Mouse (Mus musculus) hindbrain, postnatal 0 days (tissue): ENCODE measurements at regions not wholly inside any gene's neighbourhood (a gene's known extent, or its start where the extent isn't known, plus 50 kb on each side); places are given as distances from the start of the nearest gene placed in this dataset.

Source experiments
- ATAC-seq: fragments of 200-750 bp; cut with Nextera tagmentation; 2 replicates; pipeline ENCODE4 v1.8.0; 2017; ENCODE audit warnings: mild to moderate bottlenecking, moderate TSS enrichment, moderate library complexity
- DNase-seq: peaks from one replicate; pipeline ENCODE4 v3.0.0-alpha.2; 2015; ENCODE audit warnings: low spot score
- H3K27ac ChIP-seq: fragments of 300-500 bp; sonication (generic); 2 replicates; pipeline ENCODE4 v1.5.1; 2014; ENCODE audit warnings: mild to moderate bottlenecking
- H3K27me3 ChIP-seq: fragments of 300-500 bp; sonication (generic); 2 replicates; pipeline ENCODE4 v1.6.1; 2014; ENCODE audit warnings: low read length, mixed read lengths; ENCODE audit not compliant: insufficient read depth
- H3K36me3 ChIP-seq: fragments of 300-500 bp; sonication (generic); 2 replicates; pipeline ENCODE4 v1.6.1; 2014; ENCODE audit warnings: low read length, mixed read lengths; ENCODE audit not compliant: insufficient read depth
- H3K4me1 ChIP-seq: fragments of 300-500 bp; sonication (generic); 2 replicates; pipeline ENCODE4 v1.6.1; 2014; ENCODE audit warnings: antibody characterized with exemption, low read length, mixed read lengths; ENCODE audit not compliant: insufficient read depth
- H3K4me2 ChIP-seq: fragments of 300-500 bp; sonication (generic); 2 replicates; pipeline ENCODE4 v1.6.1; 2014; ENCODE audit warnings: low read depth, mild to moderate bottlenecking, low read length, moderate library complexity, mixed read lengths
- H3K4me3 ChIP-seq: fragments of 300-500 bp; sonication (generic); 2 replicates; pipeline ENCODE4 v1.5.1; 2014; ENCODE audit warnings: low read length
- H3K9ac ChIP-seq: fragments of 300-500 bp; sonication (generic); replicated peaks from 2 replicates; pipeline ENCODE4 v1.6.1; 2014; ENCODE audit warnings: mild to moderate bottlenecking, low read length, moderate library complexity, mixed read lengths
- H3K9me3 ChIP-seq: fragments of 300-500 bp; sonication (generic); 2 replicates; pipeline ENCODE4 v1.6.1; 2016; ENCODE audit warnings: low read length, mixed read lengths
- CTCF ChIP-seq: IDR thresholded peaks from 2 replicates; pipeline ENCODE4 v1.5.1; 2016; ENCODE audit warnings: antibody characterized with exemption, control low read depth, low read depth
- WGBS: fragments of 180-500 bp; shearing (Covaris S2); extraction: QIAGEN DNeasy Blood & Tissue Kit; methylation state at CpG from one replicate; pipeline ENCODE4 v1.1.7; 2014; 5-methylcytosine and 5-hydroxymethylcytosine counted together

DNA sequence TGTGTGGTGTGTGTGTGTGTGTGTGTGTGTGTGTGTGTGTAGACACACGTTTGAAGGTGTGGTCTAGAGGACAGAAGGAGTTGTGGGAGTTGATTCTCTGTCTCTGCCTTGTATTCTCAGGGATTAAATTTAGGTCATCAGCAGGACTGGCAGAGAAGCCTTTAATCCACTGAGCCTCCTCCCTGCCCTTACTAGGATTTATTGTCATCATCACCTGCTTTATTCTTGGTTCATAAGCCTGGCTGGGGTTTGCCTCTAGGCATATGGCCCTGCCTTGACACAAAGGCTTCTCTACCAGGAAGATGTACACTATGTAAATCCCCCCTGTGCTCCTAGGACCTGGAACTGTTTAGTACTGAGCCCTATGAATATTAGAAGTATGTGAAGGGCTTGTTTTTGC, 433.6 kb upstream of the Gulo start:
- no peak overlapping the region for H3K27ac ChIP-seq
- ATAC-seq: no peak
- H3K9ac ChIP-seq: no peak overlapping the region
- TF ChIP-seq CTCF: no peak
- no peaks in the 10 kb centered on the region for H3K36me3 ChIP-seq
- 33% methylated on average over 1 of the region's 1 CpGs for WGBS
- no peaks in the 10 kb centered on the region for H3K27me3 ChIP-seq
- H3K9me3 ChIP-seq: no peaks in the 10 kb centered on the region
- no peaks in the 10 kb centered on the region for H3K4me1 ChIP-seq
- H3K4me3 ChIP-seq: no peak overlapping the region
- no peak overlapping the region for H3K4me2 ChIP-seq
- DNase-seq: no peak

DNA sequence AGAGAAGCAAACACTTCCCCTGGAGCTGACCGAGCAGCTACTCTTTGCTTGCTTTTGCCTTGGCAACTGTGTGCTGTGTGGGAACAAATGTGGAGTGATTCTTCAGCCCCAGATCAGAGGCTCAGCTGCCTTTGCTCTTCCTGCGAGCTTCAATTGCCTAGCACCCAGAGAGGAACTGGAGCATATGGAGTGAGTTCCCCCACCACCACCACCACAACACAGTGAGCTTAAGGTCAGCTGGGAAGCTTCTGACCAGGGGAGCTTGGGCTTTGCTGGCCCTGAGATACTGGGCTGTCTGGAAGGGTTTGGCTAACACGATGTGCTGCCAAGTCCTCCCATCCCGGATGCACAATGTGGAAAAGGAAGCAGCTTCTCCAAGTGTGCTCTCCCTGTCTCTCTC, 432.8 kb upstream of the Gulo start:
- WGBS: 31% methylated on average over 4 of the region's 4 CpGs
- peak; percentile 66 for DNase-seq
- H3K27ac ChIP-seq: no peak overlapping the region

DNA sequence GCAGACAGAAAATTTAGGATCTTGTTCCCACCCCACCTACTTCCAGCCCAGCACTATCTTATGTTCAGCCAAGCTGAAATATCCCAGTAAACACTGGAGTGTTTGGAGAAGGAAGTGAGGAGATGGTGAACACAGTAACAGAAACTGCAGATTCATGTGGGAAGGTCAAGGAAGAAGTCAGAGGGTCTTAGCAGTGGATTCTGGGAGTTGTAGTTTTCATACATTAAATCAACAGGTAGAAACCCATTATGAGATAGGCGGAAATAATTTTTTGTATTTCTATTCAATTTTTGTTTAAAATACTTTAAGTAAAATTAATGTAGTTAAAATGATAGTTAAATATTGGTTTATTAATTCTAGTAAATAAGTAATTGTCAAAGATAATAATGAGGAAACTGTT, 429.6 kb upstream of the Gulo start:
- WGBS: 98% methylated on average over 1 of the region's 1 CpGs
- H3K4me2 ChIP-seq: no peak overlapping the region
- no peak for ATAC-seq

More for the DNA sequence above, 432.8 kb upstream of the Gulo start:
- Histone ChIP-seq H3K36me3 (no peaks in the 10 kb centered on the region), H3K9ac (no peak overlapping the region), H3K4me1 (no peaks in the 10 kb centered on the region), H3K4me2 (no peak overlapping the region), H3K27me3 (no peaks in the 10 kb centered on the region), H3K9me3 (no peaks in the 10 kb centered on the region), H3K4me3 (no peak overlapping the region)
- TF ChIP-seq CTCF: no peak
- ATAC-seq: peak; percentile 93

DNA sequence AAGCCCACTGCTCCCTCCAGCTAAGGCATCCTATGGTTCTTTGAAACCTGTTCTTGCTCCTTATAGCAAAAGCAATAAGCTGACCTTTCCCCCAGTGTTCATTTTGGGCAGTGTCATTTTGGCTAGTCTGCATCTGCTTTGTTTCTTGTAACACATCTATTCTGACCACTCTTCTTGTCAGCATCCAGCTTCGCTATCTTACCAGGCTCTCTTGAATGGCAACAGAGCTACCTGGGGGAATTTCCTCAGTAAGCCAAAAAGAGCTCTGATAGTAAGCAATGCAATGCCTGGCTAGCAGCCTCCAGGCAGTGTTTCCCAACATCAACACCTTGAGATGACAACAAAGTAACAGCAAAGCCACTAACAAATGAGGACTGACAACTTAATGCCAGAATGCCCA, 429.0 kb upstream of the Gulo start:
- Histone ChIP-seq H3K4me1 (no peaks in the 10 kb centered on the region), H3K36me3 (no peaks in the 10 kb centered on the region), H3K4me2 (no peak overlapping the region), H3K27me3 (no peaks in the 10 kb centered on the region), H3K9me3 (no peaks in the 10 kb centered on the region), H3K4me3 (no peak overlapping the region), H3K27ac (no peak overlapping the region), H3K9ac (no peak overlapping the region)
- no peak for ATAC-seq
- WGBS: 90% methylated on average over 1 of the region's 1 CpGs
- TF ChIP-seq CTCF: no peak
- DNase-seq: no peak

More for the DNA sequence above, 429.6 kb upstream of the Gulo start:
- H3K27ac ChIP-seq: no peak overlapping the region
- no peaks in the 10 kb centered on the region for H3K9me3 ChIP-seq
- DNase-seq: no peak
- H3K27me3 ChIP-seq: no peaks in the 10 kb centered on the region
- no peak overlapping the region for H3K9ac ChIP-seq
- TF ChIP-seq CTCF: no peak
- H3K4me1 ChIP-seq: no peaks in the 10 kb centered on the region
- no peaks in the 10 kb centered on the region for H3K36me3 ChIP-seq
- H3K4me3 ChIP-seq: no peak overlapping the region

DNA sequence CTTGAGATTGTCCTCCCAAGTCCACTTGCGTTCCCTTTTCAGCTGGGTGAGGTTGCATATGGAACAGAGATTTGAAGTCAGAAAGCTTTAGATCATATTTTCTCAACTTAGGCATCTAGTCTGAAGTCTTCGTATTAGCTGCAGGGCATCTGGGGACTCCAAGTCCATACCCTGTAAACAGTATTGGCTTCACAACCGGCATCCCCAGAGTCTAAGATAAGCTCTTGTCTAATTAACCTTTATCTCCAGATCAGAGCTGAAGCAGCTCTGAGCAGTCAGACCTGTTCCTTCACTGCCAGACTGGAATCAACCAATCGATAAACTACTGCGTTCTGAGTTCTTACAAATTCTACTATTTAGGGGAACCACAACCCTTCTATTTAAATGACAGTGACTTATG, 422.6 kb upstream of the Gulo start:
- no peak for TF ChIP-seq CTCF
- Histone ChIP-seq H3K9me3 (no peaks in the 10 kb centered on the region), H3K9ac (no peak overlapping the region), H3K36me3 (no peaks in the 10 kb centered on the region), H3K27ac (no peak overlapping the region), H3K4me1 (no peaks in the 10 kb centered on the region), H3K4me2 (no peak overlapping the region), H3K27me3 (no peaks in the 10 kb centered on the region), H3K4me3 (no peak overlapping the region)
- ATAC-seq: no peak
- DNase-seq: no peak
- WGBS: 88% methylated on average over 5 of the region's 5 CpGs

DNA sequence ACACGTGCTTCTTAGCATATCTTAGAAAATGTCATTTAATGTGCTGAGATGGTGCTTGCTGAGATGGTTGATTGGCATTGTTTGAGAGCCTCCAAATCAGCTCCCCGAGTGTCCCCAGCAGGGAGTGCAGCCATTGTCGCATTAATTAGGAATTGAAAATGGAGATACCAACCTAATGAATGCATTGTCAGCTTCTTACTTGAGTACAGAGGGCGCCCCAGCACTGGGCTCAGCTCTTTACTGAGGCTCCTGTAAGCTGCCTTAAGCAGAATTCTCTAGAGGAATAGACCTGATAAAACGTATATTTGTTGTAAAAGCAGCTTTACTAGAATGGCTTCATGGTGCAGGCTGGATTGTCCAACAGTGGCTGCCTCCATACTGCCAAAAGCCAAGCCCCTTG, 415.1 kb upstream of the Gulo start:
- Histone ChIP-seq H3K4me3 (no peak overlapping the region), H3K27ac (no peak overlapping the region), H3K27me3 (no peaks in the 10 kb centered on the region), H3K4me1 (no peaks in the 10 kb centered on the region), H3K9ac (no peak overlapping the region), H3K36me3 (no peaks in the 10 kb centered on the region), H3K9me3 (no peaks in the 10 kb centered on the region), H3K4me2 (peak overlapping the region; percentile 20)
- ATAC-seq: peak; percentile 62; the same call in 1 of the 2 replicates
- WGBS: 6% methylated on average over 5 of the region's 5 CpGs
- peak; percentile 62 for TF ChIP-seq CTCF
- DNase-seq: peak; percentile 65
